Mouse (Mus musculus) liver, embryonic 11.5 days (tissue): ENCODE results near the gene D10Wsu102e. TPM values are rescaled to one million over a fixed set of nuclear protein-coding genes. Genes with fewer than 3 reads are reported as not detected.
"Not testable (repeated sequence)": the region's sequence is repeated elsewhere in the genome, so short reads cannot be mapped to it uniquely, and the experiment has no call there.

ENCODE experiments used
- ATAC-seq: fragments of 200-750 bp; cut with Nextera tagmentation; replicated peaks from 2 replicates; pipeline ENCODE4 v1.8.0; 2017; ENCODE audit warnings: moderate number of reproducible peaks, mild to moderate bottlenecking, moderate TSS enrichment, moderate library complexity; ENCODE audit not compliant: low FRiP score
- DNase-seq: peaks from one replicate; pipeline ENCODE4 v3.0.0-alpha.2; 2017; ENCODE audit warnings: low spot score
- H3K27ac ChIP-seq: fragments of 300-500 bp; sonication (generic); 2 replicates; pipeline ENCODE4 v1.5.1; 2014; ENCODE audit warnings: mild to moderate bottlenecking, low read depth, low read length, control low read depth
- H3K27me3 ChIP-seq: fragments of 300-500 bp; sonication (generic); replicated peaks from 2 replicates; pipeline ENCODE4 v1.6.1; 2014; ENCODE audit warnings: low read length, mixed read lengths; ENCODE audit not compliant: control insufficient read depth, insufficient read depth
- H3K36me3 ChIP-seq: fragments of 300-500 bp; sonication (generic); 2 replicates; pipeline ENCODE4 v1.6.1; 2014; ENCODE audit warnings: mild to moderate bottlenecking, low read length, moderate library complexity, mixed read lengths; ENCODE audit not compliant: control insufficient read depth, insufficient read depth
- H3K4me1 ChIP-seq: fragments of 300-500 bp; sonication (generic); replicated peaks from 2 replicates; pipeline ENCODE4 v1.6.1; 2014; ENCODE audit warnings: low read length, mixed read lengths; ENCODE audit not compliant: control insufficient read depth, insufficient read depth
- H3K4me2 ChIP-seq: fragments of 300-500 bp; sonication (generic); 2 replicates; pipeline ENCODE4 v1.6.1; 2014; ENCODE audit warnings: mild to moderate bottlenecking, control low read depth, moderate library complexity
- H3K4me3 ChIP-seq: fragments of 300-500 bp; sonication (generic); 2 replicates; pipeline ENCODE4 v1.5.1; 2014; ENCODE audit warnings: low read depth, low read length, control low read depth
- H3K9ac ChIP-seq: fragments of 300-500 bp; sonication (generic); 2 replicates; pipeline ENCODE4 v1.6.1; 2014; ENCODE audit warnings: low read depth, low read length, control low read depth
- H3K9me3 ChIP-seq: fragments of 300-500 bp; sonication (generic); 2 replicates; pipeline ENCODE4 v1.6.1; 2016; ENCODE audit warnings: low read length, inconsistent platforms, mixed read lengths; ENCODE audit not compliant: control insufficient read depth
- WGBS: fragments of 180-500 bp; shearing (Covaris S2); extraction: QIAGEN DNeasy Blood & Tissue Kit; methylation state at CpG from one replicate; pipeline ENCODE4 v1.1.7; 2014; 5-methylcytosine and 5-hydroxymethylcytosine counted together
- polyA plus RNA-seq: library from polyadenylated mRNA; unstranded; fragments of >200 nt; fragmentation: Nextera tagmentation; extraction: Ambion mirVana; gene quantifications from 2 replicates; pipeline ENCODE4 v1.2.1, GENCODE M21; 2014

Gene D10Wsu102e
- polyA plus RNA-seq, 1 experiment from 2014 or later, result 0.81 TPM

DNA sequence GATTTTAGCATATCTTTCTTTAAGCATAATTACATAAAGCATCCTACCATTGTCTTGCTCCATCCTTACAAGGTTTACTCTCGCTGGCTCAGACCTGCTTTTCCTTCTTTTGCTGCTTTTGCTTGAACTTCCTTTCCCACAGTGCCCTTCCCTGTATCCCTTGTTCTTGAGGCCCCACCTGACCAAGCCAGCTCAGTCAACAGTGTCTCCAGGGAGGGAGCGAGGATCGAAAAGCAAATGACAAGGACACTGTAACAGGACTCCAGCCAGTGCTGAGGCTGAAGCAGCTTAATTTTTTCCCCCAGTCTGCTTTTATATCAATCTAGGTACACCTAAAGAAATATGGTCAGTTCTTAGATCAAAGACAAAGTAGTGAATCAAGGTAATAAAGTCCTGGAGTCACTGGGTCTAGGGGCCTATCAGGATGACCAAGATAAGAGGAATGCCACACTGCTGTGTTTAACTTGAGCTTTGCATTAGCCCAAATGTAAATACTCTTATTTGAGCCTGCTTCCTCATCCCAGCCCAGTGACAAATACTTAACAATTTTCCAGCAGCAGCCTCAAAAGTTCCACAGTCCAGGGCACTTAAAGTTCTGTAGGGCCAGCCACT is 14.1 kb downstream of the D10Wsu102e start:
- WGBS, result 81% methylated on average over 3 of the region's 3 CpGs
- H3K27ac ChIP-seq, result no peak overlapping the region
- H3K9me3 ChIP-seq, result no peaks in the 10 kb centered on the region
- no peak for DNase-seq
- no peaks in the 10 kb centered on the region for H3K27me3 ChIP-seq
- H3K9ac ChIP-seq, result no peak overlapping the region
- peaks cover 25% of the 10 kb centered on the region for H3K36me3 ChIP-seq
- H3K4me1 ChIP-seq, result no peaks in the 10 kb centered on the region
- no peak overlapping the region for H3K4me2 ChIP-seq
- H3K4me3 ChIP-seq, result no peak overlapping the region
- no peak for ATAC-seq

DNA sequence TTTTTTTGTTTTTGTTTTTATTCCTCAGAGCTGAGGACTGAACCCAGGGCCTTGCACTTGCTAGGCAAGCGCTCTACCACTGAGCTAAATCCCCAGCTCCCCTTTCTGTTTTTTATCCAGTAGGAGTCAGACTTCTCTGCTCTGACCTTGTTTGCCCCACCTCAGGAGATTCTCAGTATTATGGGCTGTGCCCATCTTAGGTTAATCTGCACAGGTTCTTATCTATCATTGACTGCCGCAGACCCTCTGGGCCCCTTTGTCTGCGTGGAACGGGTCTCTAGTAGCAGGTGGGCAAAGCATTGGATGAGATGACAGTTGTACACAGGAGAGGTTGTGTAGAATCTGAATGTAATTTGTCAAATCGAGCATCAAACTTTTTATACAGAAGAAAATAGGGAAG is 15.4 kb downstream of the D10Wsu102e start:
- H3K4me2 ChIP-seq, H3K27ac ChIP-seq, H3K27me3 ChIP-seq, H3K9ac ChIP-seq, ATAC-seq, DNase-seq, H3K4me3 ChIP-seq, H3K4me1 ChIP-seq, H3K9me3 ChIP-seq: not testable (repeated sequence)
- peaks cover 25% of the 10 kb centered on the region for H3K36me3 ChIP-seq
- WGBS, result 89% methylated on average over 5 of the region's 5 CpGs

DNA sequence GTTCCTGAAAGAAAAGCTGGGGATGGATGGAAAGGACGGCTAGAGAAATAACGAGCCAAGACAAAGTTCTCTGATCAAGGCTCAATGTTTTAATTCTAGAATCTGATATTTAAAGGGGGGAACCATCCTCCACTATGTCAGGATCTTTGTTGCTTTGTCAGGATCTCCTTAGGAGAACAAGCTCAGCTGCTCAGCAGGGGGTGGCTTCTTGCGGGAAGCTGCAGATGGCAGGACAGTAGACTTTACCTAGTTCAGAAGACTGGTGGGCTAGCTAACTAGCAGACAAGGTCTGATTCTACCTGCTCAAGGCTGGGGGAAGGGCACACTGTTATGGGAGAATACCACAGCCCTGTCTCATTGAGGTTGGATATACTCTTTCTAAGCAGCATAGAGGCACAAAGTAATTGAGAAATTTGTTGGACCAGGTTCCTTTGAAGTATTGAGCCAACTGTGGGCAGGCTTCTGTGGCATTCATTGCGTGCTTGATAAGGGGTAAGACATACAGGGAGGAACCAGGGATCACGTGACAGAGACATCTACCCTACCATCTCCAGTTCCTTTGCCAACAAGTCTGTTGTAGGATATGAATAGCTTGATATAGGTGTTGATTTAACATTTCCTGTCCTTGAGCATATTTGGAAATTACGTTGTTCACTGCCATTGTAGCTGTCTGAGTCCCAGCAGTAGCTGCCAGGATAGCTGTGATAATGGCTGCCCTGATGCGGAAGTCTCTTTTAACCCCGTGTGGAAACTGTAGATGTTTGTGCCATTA is 17.1 kb downstream of the D10Wsu102e start:
- 87% methylated on average over 8 of the region's 8 CpGs for WGBS
- peaks cover 21% of the 10 kb centered on the region for H3K36me3 ChIP-seq
- ATAC-seq, result no peak

DNA sequence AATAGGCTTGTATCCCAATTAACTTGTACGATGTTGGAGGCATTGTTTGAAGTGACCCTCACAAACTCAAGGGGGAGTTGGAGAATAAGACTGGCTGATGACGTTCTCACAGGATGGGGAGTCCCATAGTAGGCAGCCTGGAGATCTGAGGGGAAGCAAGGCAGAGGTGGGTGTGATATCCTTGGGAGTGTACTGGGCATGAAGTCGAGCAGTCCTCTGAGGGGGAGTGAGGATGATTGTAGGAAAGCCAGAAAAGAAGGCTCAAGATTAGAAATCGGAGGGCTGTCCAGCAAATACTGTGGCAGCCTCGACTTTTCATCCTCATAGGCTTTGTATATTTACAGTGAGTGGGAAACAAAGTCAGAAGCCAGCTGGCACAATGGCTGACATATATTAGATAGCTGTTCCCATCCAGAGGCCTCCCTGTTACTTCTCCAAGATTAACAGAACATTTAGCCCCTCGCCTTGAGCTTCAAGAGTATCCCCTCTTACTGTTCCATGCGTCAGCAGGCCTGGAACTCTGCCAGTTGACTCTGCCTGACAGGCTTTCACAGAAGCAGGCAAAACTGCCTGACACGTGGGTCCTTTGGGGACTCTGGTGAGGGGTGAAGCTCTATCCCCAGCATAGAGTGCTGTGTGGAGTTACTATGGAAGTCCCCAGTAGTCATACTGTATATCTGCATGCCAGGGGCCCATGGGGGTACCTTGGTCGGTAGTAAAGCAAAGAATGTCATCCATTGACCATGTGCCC is 18.2 kb downstream of the D10Wsu102e start:
- DNase-seq, result peak; percentile 3
- ATAC-seq, result no peak
- WGBS, result 85% methylated on average over 9 of the region's 9 CpGs
- Histone ChIP-seq H3K4me3 (no peak overlapping the region), H3K9me3 (no peaks in the 10 kb centered on the region), H3K4me1 (no peaks in the 10 kb centered on the region), H3K4me2 (no peak overlapping the region), H3K27ac (no peak overlapping the region), H3K27me3 (no peaks in the 10 kb centered on the region), H3K9ac (no peak overlapping the region), H3K36me3 (peaks cover 20% of the 10 kb centered on the region)

More for the DNA sequence above, 17.1 kb downstream of the D10Wsu102e start:
- no peaks in the 10 kb centered on the region for H3K4me1 ChIP-seq
- H3K27ac ChIP-seq, result no peak overlapping the region
- no peak overlapping the region for H3K9ac ChIP-seq
- DNase-seq, result peak; percentile 25
- H3K4me3 ChIP-seq, result no peak overlapping the region
- H3K4me2 ChIP-seq, result no peak overlapping the region
- H3K27me3 ChIP-seq, result no peaks in the 10 kb centered on the region
- no peaks in the 10 kb centered on the region for H3K9me3 ChIP-seq

DNA sequence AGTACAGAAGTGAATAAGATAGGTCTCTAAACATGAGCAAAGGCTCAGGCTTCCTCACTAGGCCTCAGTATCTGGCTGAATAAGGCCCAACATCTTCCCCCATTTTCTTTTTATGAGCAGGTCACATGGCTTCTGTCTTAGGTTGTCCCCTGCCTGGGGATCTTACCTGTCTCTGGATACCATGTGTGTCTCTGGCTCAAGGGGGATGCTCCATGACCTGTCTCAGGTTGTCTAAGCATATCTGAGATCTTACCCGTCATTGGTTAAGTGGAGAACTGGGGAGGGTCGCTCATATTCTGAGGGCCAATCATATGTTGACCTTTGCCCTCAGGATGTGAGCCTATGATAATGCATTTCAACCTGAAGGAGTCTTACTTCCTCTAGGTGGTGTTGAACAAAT is 20.5 kb downstream of the D10Wsu102e start:
- H3K4me1 ChIP-seq, result 0 out of 2 replicates have a peak, but pooled peaks cover 3% of the 10 kb centered on the region
- DNase-seq (peak; percentile 23), ATAC-seq (no peak)
- no peak overlapping the region for H3K9ac ChIP-seq
- no peak overlapping the region for H3K4me3 ChIP-seq
- no peaks in the 10 kb centered on the region for H3K9me3 ChIP-seq
- no peak overlapping the region for H3K4me2 ChIP-seq
- no peak overlapping the region for H3K27ac ChIP-seq
- no peaks in the 10 kb centered on the region for H3K27me3 ChIP-seq
- H3K36me3 ChIP-seq, result peaks cover 22% of the 10 kb centered on the region; the same call in 1 of the 2 replicates
- 91% methylated on average over 2 of the region's 2 CpGs for WGBS

DNA sequence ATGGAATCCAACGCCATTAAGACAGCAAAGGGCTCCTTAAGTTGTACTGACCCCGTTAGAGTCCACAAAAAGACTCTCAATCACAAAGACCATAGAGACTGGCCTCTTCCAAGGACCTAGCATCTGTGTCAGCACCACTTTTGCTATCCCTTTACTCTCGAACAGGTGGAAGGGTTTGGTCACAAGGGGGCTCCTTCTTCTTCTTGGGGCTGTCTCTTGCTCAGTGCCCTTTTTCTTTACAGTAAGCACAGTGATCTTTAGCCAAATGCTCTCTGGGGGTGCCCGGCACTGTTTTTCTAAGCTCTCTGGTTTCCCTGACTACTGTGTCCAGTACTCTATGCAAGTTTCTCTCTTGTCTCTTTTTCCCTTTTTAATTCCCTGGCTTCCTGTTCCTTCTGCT is 22.5 kb downstream of the D10Wsu102e start:
- Histone ChIP-seq H3K27ac (no peak overlapping the region), H3K4me1 (0 out of 2 replicates have a peak, but pooled peaks cover 3% of the 10 kb centered on the region), H3K9me3 (no peaks in the 10 kb centered on the region), H3K9ac (no peak overlapping the region), H3K4me3 (no peak overlapping the region), H3K4me2 (no peak overlapping the region), H3K27me3 (no peaks in the 10 kb centered on the region), H3K36me3 (peaks cover 22% of the 10 kb centered on the region; the same call in 1 of the 2 replicates)
- WGBS, result 80% methylated on average over 4 of the region's 4 CpGs
- DNase-seq (peak; percentile 14), ATAC-seq (no peak)

GRCm38 (mm10) chr10:83382988-83383387 is 23.0 kb downstream of the D10Wsu102e start:
- Histone ChIP-seq H3K36me3 (peaks cover 22% of the 10 kb centered on the region; the same call in 1 of the 2 replicates), H3K9ac (no peak overlapping the region), H3K4me3 (no peak overlapping the region), H3K9me3 (no peaks in the 10 kb centered on the region), H3K27ac (no peak overlapping the region), H3K4me1 (0 out of 2 replicates have a peak, but pooled peaks cover 3% of the 10 kb centered on the region), H3K27me3 (no peaks in the 10 kb centered on the region), H3K4me2 (no peak overlapping the region)
- 59% methylated on average over 2 of the region's 2 CpGs for WGBS
- ATAC-seq (no peak), DNase-seq (no peak)

GRCm38 (mm10) chr10:83383863-83384262 is 23.8 kb downstream of the D10Wsu102e start:
- H3K9me3 ChIP-seq, result no peaks in the 10 kb centered on the region
- H3K36me3 ChIP-seq, result peaks cover 16% of the 10 kb centered on the region; the same call in 1 of the 2 replicates
- H3K4me2 ChIP-seq, result peak overlapping the region; percentile 52
- no peak overlapping the region for H3K27ac ChIP-seq
- ATAC-seq (peak; percentile 42), DNase-seq (peak; percentile 30)
- WGBS, result 91% methylated on average over 13 of the region's 13 CpGs
- H3K9ac ChIP-seq, result no peak overlapping the region
- 0 out of 2 replicates have a peak, but pooled peaks cover 3% of the 10 kb centered on the region for H3K4me1 ChIP-seq
- H3K4me3 ChIP-seq, result no peak overlapping the region
- H3K27me3 ChIP-seq, result no peaks in the 10 kb centered on the region
